Mouse (Mus musculus) heart, postnatal 0 days (tissue): ENCODE results near the gene Ubb. TPM values are rescaled to one million over a fixed set of nuclear protein-coding genes. Genes with fewer than 3 reads are reported as not detected.
A peak's percentile ranks its signal among the peaks of the same experiment; 100 is the strongest.

ENCODE experiments used
- ATAC-seq: fragments of 200-750 bp; cut with Nextera tagmentation; 2 replicates; pipeline ENCODE4 v1.8.0; 2017; ENCODE audit warnings: low read depth, moderate number of reproducible peaks, moderate library complexity; ENCODE audit not compliant: insufficient read depth
- DNase-seq: peaks from one replicate; pipeline ENCODE4 v3.0.0-alpha.2; 2016; ENCODE audit warnings: low spot score
- H3K27ac ChIP-seq: fragments of 300-500 bp; sonication (generic); 2 replicates; pipeline ENCODE4 v1.5.1; 2014; ENCODE audit warnings: low read depth, mild to moderate bottlenecking
- H3K27me3 ChIP-seq: fragments of 300-500 bp; sonication (generic); 2 replicates; pipeline ENCODE4 v1.6.1; 2014; ENCODE audit warnings: low read length, mixed read lengths; ENCODE audit not compliant: control insufficient read depth, insufficient read depth
- H3K36me3 ChIP-seq: fragments of 300-500 bp; sonication (generic); replicated peaks from 2 replicates; pipeline ENCODE4 v1.6.1; 2014; ENCODE audit warnings: low read length, mixed read lengths; ENCODE audit not compliant: control insufficient read depth, insufficient read depth
- H3K4me1 ChIP-seq: fragments of 300-500 bp; sonication (generic); 2 replicates; pipeline ENCODE4 v1.6.1; 2014; ENCODE audit warnings: antibody characterized with exemption; ENCODE audit not compliant: control insufficient read depth, insufficient read depth
- H3K4me2 ChIP-seq: fragments of 300-500 bp; sonication (generic); 2 replicates; pipeline ENCODE4 v1.6.1; 2014; ENCODE audit warnings: low read depth, mild to moderate bottlenecking, low read length, moderate library complexity
- H3K4me3 ChIP-seq: fragments of 300-500 bp; sonication (generic); 2 replicates; pipeline ENCODE4 v1.5.1; 2014; ENCODE audit warnings: low read depth, low read length
- H3K9ac ChIP-seq: fragments of 300-500 bp; sonication (generic); replicated peaks from 2 replicates; pipeline ENCODE4 v1.6.1; 2014; ENCODE audit warnings: low read depth, low read length, mixed read lengths
- H3K9me3 ChIP-seq: fragments of 300-500 bp; sonication (generic); replicated peaks from 2 replicates; pipeline ENCODE4 v1.6.1; 2016; ENCODE audit warnings: low read length; ENCODE audit not compliant: control insufficient read depth
- CTCF ChIP-seq: IDR thresholded peaks from 2 replicates; pipeline ENCODE4 v1.5.1; 2016; ENCODE audit warnings: antibody characterized with exemption, control low read depth, low read depth
- EP300 ChIP-seq: IDR thresholded peaks from 2 replicates; pipeline ENCODE4 v1.6.1; 2016; ENCODE audit warnings: antibody characterized with exemption, low read depth
- WGBS: fragments of 180-500 bp; shearing (Covaris S2); extraction: QIAGEN DNeasy Blood & Tissue Kit; methylation state at CpG from one replicate; pipeline ENCODE4 v1.1.7; 2014; 5-methylcytosine and 5-hydroxymethylcytosine counted together
- polyA plus RNA-seq: library from polyadenylated mRNA; unstranded; fragments of >200 nt; fragmentation: Nextera tagmentation; extraction: Ambion mirVana; gene quantifications from 2 replicates; pipeline ENCODE4 v1.2.1, GENCODE M21; 2015
- total RNA-seq: library from RNA; depleted of rRNA; stranded (reverse); fragments of >200 nt; gene quantifications from 2 replicates; pipeline ENCODE4 v1.2.3, GENCODE M21; 2014; ENCODE audit warnings: low replicate concordance

The Ubb gene
- total and polyA plus RNA-seq, 2 experiments from 2014 or later, result 704 to 1,871 TPM

DNA sequence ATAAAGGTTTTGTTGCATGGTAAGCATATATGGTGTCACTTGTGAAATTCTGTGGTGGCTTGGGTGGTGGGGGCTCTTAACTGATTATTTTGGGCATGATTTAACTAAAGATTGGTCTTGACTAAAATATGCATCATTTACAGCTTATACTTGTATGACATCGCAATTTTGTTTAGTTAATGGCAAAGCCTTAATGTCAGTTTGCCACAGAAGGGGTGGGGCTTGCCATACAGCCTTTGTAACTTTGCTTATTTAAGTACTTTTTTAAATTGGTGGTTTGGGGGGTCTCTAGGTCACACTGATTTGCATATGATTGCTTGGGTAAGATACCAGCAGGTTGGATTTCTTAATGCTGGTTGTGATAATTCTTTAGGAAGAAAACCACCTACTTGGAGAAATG lies 2.2 kb downstream of the Ubb start:
- Histone ChIP-seq H3K27ac (no peak overlapping the region), H3K4me2 (peak overlapping the region; percentile 87), H3K36me3 (peaks cover 18% of the 10 kb centered on the region), H3K9me3 (no peaks in the 10 kb centered on the region), H3K27me3 (no peaks in the 10 kb centered on the region), H3K9ac (peak overlapping the region; percentile 48; the same call in 1 of the 2 replicates), H3K4me3 (peak overlapping the region; percentile 55), H3K4me1 (peaks cover 26% of the 10 kb centered on the region)
- DNase-seq (no peak), ATAC-seq (no peak)
- WGBS, result 19% methylated on average over 1 of the region's 1 CpGs
- TF ChIP-seq CTCF, result no peak
- no peak for TF ChIP-seq EP300

DNA sequence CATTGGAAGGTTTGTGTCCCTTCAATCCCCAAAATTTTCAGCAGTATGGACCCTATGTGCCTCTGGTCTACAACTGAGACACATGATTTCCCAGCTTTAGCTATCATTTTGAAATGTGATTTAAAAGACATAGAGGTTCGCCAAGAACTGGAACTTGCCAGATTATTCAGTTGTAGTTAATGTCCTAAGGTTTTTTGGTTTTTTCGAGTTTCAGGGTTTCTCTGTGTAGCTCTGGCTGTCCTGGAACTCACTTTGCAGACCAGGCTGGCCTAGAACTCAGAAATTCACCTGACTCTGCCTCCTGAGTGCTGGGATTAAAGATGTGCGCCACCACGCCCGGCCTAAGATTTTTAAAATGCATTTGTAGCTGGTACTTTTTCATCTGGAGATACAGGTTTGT lies 2.7 kb downstream of the Ubb start:
- 73% methylated on average over 5 of the region's 5 CpGs for WGBS
- Histone ChIP-seq H3K4me2 (peak overlapping the region; percentile 87), H3K9ac (0 out of 2 replicates have a peak overlapping the region, but pooled peaks have one; percentile 48), H3K4me3 (peak overlapping the region; percentile 55), H3K9me3 (no peaks in the 10 kb centered on the region), H3K4me1 (peaks cover 26% of the 10 kb centered on the region), H3K27me3 (no peaks in the 10 kb centered on the region), H3K36me3 (peaks cover 18% of the 10 kb centered on the region), H3K27ac (no peak overlapping the region)
- TF ChIP-seq EP300 (no peak), CTCF (no peak)
- ATAC-seq (no peak), DNase-seq (no peak)

DNA sequence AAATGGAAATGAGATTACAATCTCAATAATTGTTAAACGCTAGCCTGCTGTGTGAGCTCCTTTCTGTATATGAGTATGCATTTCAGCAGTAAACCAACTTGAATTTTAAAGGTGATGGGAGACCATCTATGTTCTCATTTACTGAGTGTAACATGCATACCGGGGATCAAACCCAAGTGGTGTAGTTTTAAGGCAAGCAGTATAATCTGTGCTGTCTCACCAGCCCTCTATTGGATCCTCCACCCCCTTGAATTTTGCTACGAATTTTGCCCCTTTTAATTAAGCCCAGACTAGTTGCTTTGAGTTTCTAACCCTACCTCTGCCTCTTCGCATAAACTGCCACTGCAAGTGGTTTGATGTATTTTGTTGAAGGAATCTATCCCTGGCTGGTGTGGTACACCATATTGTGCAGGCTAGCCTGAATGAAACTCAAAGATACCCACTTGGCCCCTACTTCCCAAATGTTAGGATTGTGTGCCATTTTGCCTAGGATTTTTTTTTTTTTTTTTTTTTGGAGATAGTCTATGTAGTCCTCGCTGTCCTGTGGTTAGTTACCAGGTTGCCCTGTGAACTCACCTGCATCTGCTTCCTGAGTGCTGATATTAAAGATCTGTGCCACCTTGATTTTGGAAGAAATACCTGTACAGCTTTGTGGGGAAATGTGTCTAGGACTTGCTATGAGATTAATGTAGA lies 3.3 kb downstream of the Ubb start:
- TF ChIP-seq CTCF, result no peak
- TF ChIP-seq EP300, result no peak
- Histone ChIP-seq H3K4me2 (peak overlapping the region; percentile 87), H3K27ac (no peak overlapping the region), H3K4me3 (peak overlapping the region; percentile 55), H3K36me3 (peaks cover 18% of the 10 kb centered on the region), H3K9me3 (no peaks in the 10 kb centered on the region), H3K4me1 (peaks cover 24% of the 10 kb centered on the region), H3K27me3 (no peaks in the 10 kb centered on the region), H3K9ac (peak overlapping the region; percentile 48; the same call in 1 of the 2 replicates)
- DNase-seq, result no peak
- no peak for ATAC-seq
- WGBS, result 66% methylated on average over 5 of the region's 5 CpGs

DNA sequence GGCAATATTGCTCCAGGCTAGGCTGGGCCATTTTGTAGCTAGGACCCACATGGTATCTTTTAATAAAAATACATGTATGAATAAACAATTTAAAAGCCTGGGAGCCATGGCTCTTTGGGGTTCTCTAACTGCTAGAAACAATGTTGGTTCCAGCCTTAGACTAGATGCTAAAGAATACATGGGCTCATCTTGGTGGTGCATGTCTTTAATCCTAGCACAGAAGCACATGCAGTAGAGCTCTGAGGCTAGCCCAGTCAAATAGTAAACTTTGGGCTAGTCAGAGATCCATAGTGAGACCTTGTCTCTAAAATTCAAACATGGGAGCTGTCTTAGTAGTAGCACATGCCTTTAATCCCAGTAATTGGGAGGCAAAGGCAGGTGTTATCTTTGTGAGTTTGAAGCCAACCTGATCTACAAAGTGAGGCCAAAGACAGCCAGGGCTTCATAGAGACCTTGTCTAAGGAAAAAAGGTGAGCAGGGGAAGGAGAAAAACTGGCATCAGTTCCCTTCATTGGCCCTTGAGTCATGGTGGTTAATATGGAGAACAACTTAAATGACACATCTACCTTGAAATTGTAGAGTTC lies 4.1 kb downstream of the Ubb start:
- no peak for TF ChIP-seq CTCF
- no peak for TF ChIP-seq EP300
- peak overlapping the region; percentile 87 for H3K4me2 ChIP-seq
- ATAC-seq (no peak), DNase-seq (no peak)
- peaks cover 18% of the 10 kb centered on the region for H3K36me3 ChIP-seq
- H3K27ac ChIP-seq, result no peak overlapping the region
- no peak overlapping the region for H3K9ac ChIP-seq
- H3K9me3 ChIP-seq, result no peaks in the 10 kb centered on the region
- H3K4me3 ChIP-seq, result no peak overlapping the region
- H3K4me1 ChIP-seq, result peaks cover 22% of the 10 kb centered on the region
- no peaks in the 10 kb centered on the region for H3K27me3 ChIP-seq

DNA sequence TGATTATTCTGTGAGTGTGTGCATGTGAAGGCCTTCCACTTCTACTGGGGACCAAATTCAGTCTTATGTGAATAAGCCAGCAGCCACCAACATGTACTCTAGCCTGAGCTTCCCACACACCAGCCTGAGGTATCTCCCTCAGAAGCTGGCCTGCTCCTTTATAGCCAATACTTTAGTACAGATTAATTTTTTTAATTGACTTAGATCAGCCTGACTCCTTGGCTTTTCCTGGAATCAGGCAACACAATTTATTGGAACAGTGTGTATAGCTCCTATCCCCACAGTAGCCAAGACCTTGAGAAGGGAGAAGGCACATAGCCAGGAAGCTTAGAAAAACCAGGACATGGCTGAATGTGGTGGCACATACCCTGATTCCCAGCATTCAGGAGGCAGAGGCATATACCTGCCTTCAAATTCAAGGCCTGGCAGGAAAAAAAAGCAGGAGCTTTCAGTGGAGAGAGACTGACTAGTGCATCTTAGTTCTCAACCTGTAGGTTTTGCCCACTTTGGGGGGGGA lies 5.0 kb downstream of the Ubb start:
- peaks cover 22% of the 10 kb centered on the region for H3K4me1 ChIP-seq
- no peak overlapping the region for H3K4me2 ChIP-seq
- no peaks in the 10 kb centered on the region for H3K9me3 ChIP-seq
- no peak overlapping the region for H3K27ac ChIP-seq
- TF ChIP-seq EP300 (no peak), CTCF (no peak)
- no peak for DNase-seq
- no peak overlapping the region for H3K4me3 ChIP-seq
- no peak for ATAC-seq
- no peak overlapping the region for H3K9ac ChIP-seq
- H3K36me3 ChIP-seq, result peaks cover 18% of the 10 kb centered on the region
- no peaks in the 10 kb centered on the region for H3K27me3 ChIP-seq
